Mouse (Mus musculus) right cerebral cortex, postnatal 14 days (tissue): ENCODE measurements at regions not wholly inside any gene's neighbourhood (a gene's known extent, or its start where the extent isn't known, plus 50 kb on each side); places are given as distances from the start of the nearest gene placed in this dataset.

Source experiments
- DNase-seq: peaks from one replicate; pipeline ENCODE4 v3.0.0; 2022

GRCm38 (mm10) chr16:76827674-76828441, 185.6 kb upstream of the Usp25 start:
- peak; percentile 11 for DNase-seq

- DNase-seq = no peak
These were observed 192.2 kb upstream of the Usp25 start for GRCm38 (mm10) chr16:76821261-76821660.

GRCm38 (mm10) chr16:76816056-76816885, 197.2 kb upstream of the Usp25 start:
- no peak for DNase-seq

- peak; percentile 30 for DNase-seq
These were observed 209.8 kb upstream of the Usp25 start for GRCm38 (mm10) chr16:76803725-76804124.

GRCm38 (mm10) chr16:76786405-76787155, 226.9 kb upstream of the Usp25 start:
- DNase-seq = peak; percentile 24

- no peak for DNase-seq
These were observed 230.8 kb upstream of the Usp25 start for GRCm38 (mm10) chr16:76782656-76783055.

GRCm38 (mm10) chr16:76775790-76776189, 237.7 kb upstream of the Usp25 start:
- DNase-seq = no peak

GRCm38 (mm10) chr16:76774032-76774431, 239.5 kb upstream of the Usp25 start:
- no peak for DNase-seq

GRCm38 (mm10) chr16:76773466-76773865, 240.0 kb upstream of the Usp25 start:
- no peak for DNase-seq

- peak; percentile 38 for DNase-seq
These were observed 244.9 kb upstream of the Usp25 start for GRCm38 (mm10) chr16:76768607-76769006.

- DNase-seq = no peak
These were observed 246.9 kb upstream of the Usp25 start for GRCm38 (mm10) chr16:76766636-76767035.

- no peak for DNase-seq
These were observed 248.0 kb upstream of the Usp25 start for GRCm38 (mm10) chr16:76765536-76765935.

GRCm38 (mm10) chr16:76764994-76765393, 248.5 kb upstream of the Usp25 start:
- DNase-seq = no peak

GRCm38 (mm10) chr16:76762619-76763283, 250.8 kb upstream of the Usp25 start:
- DNase-seq = no peak

- no peak for DNase-seq
These were observed 251.7 kb upstream of the Usp25 start for GRCm38 (mm10) chr16:76761848-76762247.

- DNase-seq = no peak
These were observed 252.5 kb upstream of the Usp25 start for GRCm38 (mm10) chr16:76761004-76761403.

GRCm38 (mm10) chr16:76754871-76755270, 258.6 kb upstream of the Usp25 start:
- no peak for DNase-seq

GRCm38 (mm10) chr16:76746385-76746784, 267.1 kb upstream of the Usp25 start:
- DNase-seq = no peak

- DNase-seq = no peak
These were observed 272.4 kb upstream of the Usp25 start for GRCm38 (mm10) chr16:76741141-76741540.

- no peak for DNase-seq
These were observed 287.5 kb upstream of the Usp25 start for GRCm38 (mm10) chr16:76725991-76726390.

- no peak for DNase-seq
These were observed 288.2 kb upstream of the Usp25 start for GRCm38 (mm10) chr16:76725271-76725670.

GRCm38 (mm10) chr16:76718809-76719208, 294.7 kb upstream of the Usp25 start:
- no peak for DNase-seq

GRCm38 (mm10) chr16:76718147-76718546, 295.4 kb upstream of the Usp25 start:
- no peak for DNase-seq
